Mouse (Mus musculus): ENCODE results near the gene Prpf40b.

Gene Prpf40b

GRCm38 (mm10) chr15:99332921-99333675 lies 38.2 kb downstream of the Prpf40b start:
- DNase-seq (ENCODE audit: low spot score), result peak; percentile 76

GRCm38 (mm10) chr15:99333676-99334065 lies 38.8 kb downstream of the Prpf40b start:
- DNase-seq (ENCODE audit: low spot score), result no peak

GRCm38 (mm10) chr15:99334500-99334899 lies 39.6 kb downstream of the Prpf40b start:
- no peak for DNase-seq (ENCODE audit: low spot score)

- DNase-seq (ENCODE audit: low spot score), result no peak
Measured at GRCm38 (mm10) chr15:99335801-99336320, 41.0 kb downstream of the Prpf40b start.

- DNase-seq (ENCODE audit: low spot score), result no peak
Measured at GRCm38 (mm10) chr15:99338916-99339315, 44.0 kb downstream of the Prpf40b start.

GRCm38 (mm10) chr15:99339669-99340068 lies 44.8 kb downstream of the Prpf40b start:
- no peak for DNase-seq (ENCODE audit: low spot score)

- DNase-seq (ENCODE audit: low spot score), result no peak
Measured at GRCm38 (mm10) chr15:99341102-99341501, 46.2 kb downstream of the Prpf40b start.

- DNase-seq (ENCODE audit: low spot score), result no peak
Measured at GRCm38 (mm10) chr15:99342194-99342981, 47.5 kb downstream of the Prpf40b start.

GRCm38 (mm10) chr15:99343414-99344147 lies 48.7 kb downstream of the Prpf40b start:
- DNase-seq (ENCODE audit: low spot score), result peak; percentile 79

- DNase-seq (ENCODE audit: low spot score), result peak; percentile 45
Measured at GRCm38 (mm10) chr15:99344148-99344870, 49.4 kb downstream of the Prpf40b start.

GRCm38 (mm10) chr15:99344961-99345360 lies 50.1 kb downstream of the Prpf40b start:
- no peak for DNase-seq (ENCODE audit: low spot score)

GRCm38 (mm10) chr15:99351610-99352009 lies 56.7 kb downstream of the Prpf40b start:
- DNase-seq (ENCODE audit: low spot score), result no peak

GRCm38 (mm10) chr15:99352306-99352705 lies 57.4 kb downstream of the Prpf40b start:
- no peak for DNase-seq (ENCODE audit: low spot score)

GRCm38 (mm10) chr15:99355660-99356059 lies 60.8 kb downstream of the Prpf40b start:
- no peak for DNase-seq (ENCODE audit: low spot score)

GRCm38 (mm10) chr15:99356462-99356861 lies 61.6 kb downstream of the Prpf40b start:
- DNase-seq (ENCODE audit: low spot score), result no peak

- DNase-seq (ENCODE audit: low spot score), result no peak
Measured at GRCm38 (mm10) chr15:99358952-99359351, 64.1 kb downstream of the Prpf40b start.

- no peak for DNase-seq (ENCODE audit: low spot score)
Measured at GRCm38 (mm10) chr15:99364022-99364530, 69.2 kb downstream of the Prpf40b start.

- no peak for DNase-seq (ENCODE audit: low spot score)
Measured at GRCm38 (mm10) chr15:99364921-99365320, 70.0 kb downstream of the Prpf40b start.
